Mouse (Mus musculus) lung, postnatal 0 days (tissue): ENCODE measurements at regions not wholly inside any gene's neighbourhood (a gene's known extent, or its start where the extent isn't known, plus 50 kb on each side); places are given as distances from the start of the nearest gene placed in this dataset.

Experiments
- CTCF ChIP-seq: IDR thresholded peaks from 2 replicates; pipeline ENCODE4 v1.5.1; 2016; ENCODE audit warnings: antibody characterized with exemption, mild to moderate bottlenecking
- EP300 ChIP-seq: IDR thresholded peaks from 2 replicates; pipeline ENCODE4 v1.6.1; 2016; ENCODE audit warnings: antibody characterized with exemption, mild to moderate bottlenecking, control low read depth

GRCm38 (mm10) chr16:8916091-8916490 is 86.2 kb downstream of the 1810013L24Rik start:
- TF ChIP-seq CTCF (no peak), EP300 (no peak)
